Mouse (Mus musculus) heart, postnatal 0 days (tissue): ENCODE data around the gene Ebf3.

Experiments used
- CTCF ChIP-seq: IDR thresholded peaks from 2 replicates; pipeline ENCODE4 v1.5.1; 2016; ENCODE audit warnings: antibody characterized with exemption, control low read depth, low read depth
- EP300 ChIP-seq: IDR thresholded peaks from 2 replicates; pipeline ENCODE4 v1.6.1; 2016; ENCODE audit warnings: antibody characterized with exemption, low read depth

DNA sequence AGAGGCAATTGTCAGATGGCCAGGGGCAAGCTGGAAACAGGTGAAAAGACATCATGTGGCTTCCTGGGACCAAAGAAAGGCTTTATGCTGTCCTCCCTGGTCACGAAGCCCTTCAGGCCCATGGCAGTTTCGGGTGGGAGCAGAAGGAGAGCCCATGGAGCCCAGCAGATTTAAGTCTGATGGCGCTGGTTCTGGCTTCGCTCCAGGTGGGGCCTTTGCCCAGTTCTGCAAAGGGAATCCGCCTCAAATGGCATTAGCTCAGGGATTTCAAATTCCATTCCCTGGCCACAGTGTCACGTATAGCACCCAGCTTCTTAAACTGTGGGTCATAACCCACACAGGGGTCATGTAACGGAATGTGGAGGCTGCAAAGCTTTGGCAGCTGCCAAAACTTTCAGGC, 32.6 kb upstream of the Ebf3 start:
- TF ChIP-seq CTCF = no peak
- no peak for TF ChIP-seq EP300
